Comparison of ENCODE assay signal across 8 mouse cellular contexts in genomic region chr4:34615303-34615702, GRCm38 (mm10). TPM values are rescaled to one million over a fixed set of nuclear protein-coding genes. Genes with fewer than 3 reads are reported as not detected.
DNase-seq lines count a peak whose midpoint lies in the region; ATAC-seq and TF ChIP-seq lines count a peak whose summit lies in the region.

No protein-coding gene starts in this region.

- no peaks in the 10 kb centered on the region for H3K27me3 ChIP-seq in forebrain, embryonic 10.5 days (ENCODE audit: poor library complexity, severe bottlenecking)
- H3K27me3 ChIP-seq in intestine, embryonic 14.5 days (replicated peaks; ENCODE audit: control insufficient read depth, insufficient read depth, low read length), result no peaks in the 10 kb centered on the region
- H3K27me3 ChIP-seq in liver, adult 2 months (ENCODE audit: control insufficient read depth, insufficient read depth, low read length), result no peaks in the 10 kb centered on the region

- H3K9ac ChIP-seq in intestine, embryonic 14.5 days (ENCODE audit: low read length), result peak overlapping the region; percentile 65
- peak overlapping the region; percentile 45 for H3K9ac ChIP-seq in liver, adult 2 months (ENCODE audit: low read depth, low read length)

- intact Hi-C loops in gastrocnemius, postnatal 36 days (cut with DNase I), result loop anchor here (10.0 kb wide), 1 partner anchor 159 kb away; the partner anchor contains the start of gene Smim8

- no peak; the same call in 1 of the 2 replicates for ATAC-seq in intestine, embryonic 14.5 days (replicated peaks; ENCODE audit: low FRiP score, low TSS enrichment, low read depth)

- H3K36me3 ChIP-seq in forebrain, embryonic 10.5 days (replicated peaks), result peaks cover 12% of the 10 kb centered on the region
- H3K36me3 ChIP-seq in intestine, embryonic 14.5 days (ENCODE audit: control insufficient read depth, insufficient read depth, low read length), result 0 out of 2 replicates have a peak, but pooled peaks cover 8% of the 10 kb centered on the region
- no peaks in the 10 kb centered on the region for H3K36me3 ChIP-seq in liver, adult 2 months (ENCODE audit: control insufficient read depth, insufficient read depth, low read length)

- H3K4me3 ChIP-seq in forebrain, embryonic 10.5 days, result peak overlapping the region; percentile 82
- H3K4me3 ChIP-seq in intestine, embryonic 14.5 days (ENCODE audit: low read depth, low read length), result peak overlapping the region; percentile 78
- H3K4me3 ChIP-seq in liver, adult 2 months (ENCODE audit: insufficient read depth, low read depth, low read length), result peak overlapping the region; percentile 75

- WGBS in forebrain, embryonic 10.5 days, result 3% methylated on average over 13 of the region's 13 CpGs
- under 1% methylated on average over 13 of the region's 13 CpGs for WGBS in intestine, embryonic 14.5 days
- WGBS in liver, adult 2 months, result under 1% methylated on average over 13 of the region's 13 CpGs

- peaks cover 26% of the 10 kb centered on the region for H3K4me1 ChIP-seq in forebrain, embryonic 10.5 days
- H3K4me1 ChIP-seq in intestine, embryonic 14.5 days (replicated peaks; ENCODE audit: control insufficient read depth, insufficient read depth, low read length), result peaks cover 15% of the 10 kb centered on the region
- peaks cover 7% of the 10 kb centered on the region for H3K4me1 ChIP-seq in liver, adult 2 months (ENCODE audit: control insufficient read depth, insufficient read depth, low read length)

- no peaks in the 10 kb centered on the region for H3K9me3 ChIP-seq in forebrain, embryonic 10.5 days
- H3K9me3 ChIP-seq in intestine, embryonic 14.5 days (ENCODE audit: control insufficient read depth, low read length), result no peaks in the 10 kb centered on the region

- TF ChIP-seq POLR2A in liver, adult 2 months (IDR thresholded peaks at IDR 0.05; ENCODE audit: extremely low read depth, insufficient read depth, low read length), result no peak

- no peaks in the 10 kb centered on the region; the same call in 1 of the 2 replicates for H3K79me2 ChIP-seq in liver, adult 2 months (ENCODE audit: control insufficient read depth, insufficient read depth, low read length)

- H3K4me2 ChIP-seq in intestine, embryonic 14.5 days (ENCODE audit: low read length), result peak overlapping the region; percentile 82

- peak overlapping the region; percentile 94 for H3K27ac ChIP-seq in forebrain, embryonic 10.5 days
- peak overlapping the region; percentile 69; the same call in 1 of the 2 replicates for H3K27ac ChIP-seq in intestine, embryonic 14.5 days (ENCODE audit: low read depth)
- peak overlapping the region; percentile 30 for H3K27ac ChIP-seq in liver, adult 2 months (replicated peaks; ENCODE audit: insufficient read depth, low read depth, low read length)

- TF ChIP-seq CTCF in liver, adult 2 months (IDR thresholded peaks at IDR 0.05; ENCODE audit: low read depth, low read length), result no peak

- peak; percentile 17 for DNase-seq in layer of hippocampus, adult 11-12 months (ENCODE audit: low spot score)
- no peak for DNase-seq in layer of hippocampus, adult 8-10 months (ENCODE audit: low spot score in 2 of 2)
- peak; percentile 8 for DNase-seq in T-cell, adult 2 months (ENCODE audit: low spot score)
- no peak for DNase-seq in forebrain, embryonic 10.5 days (ENCODE audit: extremely low spot score, low spot score)
- peak; percentile 60 for DNase-seq in intestine, embryonic 14.5 days (ENCODE audit: low spot score)
- peak; percentile 43 for DNase-seq in liver, adult 2 months (ENCODE audit: extremely low read depth, low read depth, low spot score)
- DNase-seq in neural tube, embryonic 10.5 days (ENCODE audit: extremely low spot score, low spot score), result peak; percentile 28
- no peak for DNase-seq in gastrocnemius, postnatal 36 days

RNA-seq across cellular contexts. Expression of gene Rars2, which starts 0.5 kb away (rescaled TPM):
- 10 to 100 TPM; 22.2 to 35.8 (median 28.1) TPM for total RNA-seq in layer of hippocampus, adult 8-10 months (2022)
- 78.5 and 79.8 TPM in 2 replicates for polyA plus RNA-seq in forebrain, embryonic 10.5 days (2016; fragmentation: Nextera tagmentation; extraction: Ambion mirVana)
- polyA plus RNA-seq in intestine, embryonic 14.5 days (2014; fragmentation: Nextera tagmentation; extraction: Ambion mirVana), result 62.2 and 73.8 TPM in 2 replicates
- 12.2 and 14.4 TPM in 2 replicates for total RNA-seq in liver, adult 2 months (2014; rRNA removed)
- 5.8 and 6.1 TPM in 2 replicates for polyA plus RNA-seq in liver, adult 2 months (2012; rRNA removed)
- 10 to 100 TPM; 15.2 to 18.2 TPM for total RNA-seq in gastrocnemius, postnatal 36 days (2021)

RNA-seq across cellular contexts. Expression of gene Orc3, which starts 0.6 kb away (rescaled TPM):
- total RNA-seq in layer of hippocampus, adult 8-10 months (2022), result 10 to 100 TPM; 53.1 to 61.6 (median 58.3) TPM
- 108 and 119 TPM in 2 replicates for polyA plus RNA-seq in forebrain, embryonic 10.5 days (2016; fragmentation: Nextera tagmentation; extraction: Ambion mirVana)
- 89.3 and 93.9 TPM in 2 replicates for polyA plus RNA-seq in intestine, embryonic 14.5 days (2014; fragmentation: Nextera tagmentation; extraction: Ambion mirVana)
- 29.9 and 35.9 TPM in 2 replicates for total RNA-seq in liver, adult 2 months (2014; rRNA removed)
- polyA plus RNA-seq in liver, adult 2 months (2012; rRNA removed), result 6.7 and 11.2 TPM in 2 replicates
- total RNA-seq in gastrocnemius, postnatal 36 days (2021), result 10 to 100 TPM; 32.7 to 36.2 TPM

Comparison
In these comparisons a context has a peak if more than half of its experiments do, and no peak if none do; other contexts are left out.
1. DNase-seq: peak in layer of hippocampus, adult 11-12 months (single experiment), T-cell, adult 2 months (single experiment), intestine, embryonic 14.5 days (single experiment), liver, adult 2 months (single experiment) and neural tube, embryonic 10.5 days (single experiment); none in layer of hippocampus, adult 8-10 months (0 of 2), forebrain, embryonic 10.5 days (single experiment) and gastrocnemius, postnatal 36 days (0 of 2).
2. H3K27ac ChIP-seq: peak in every context shown above with its lines; median percentile 94 in forebrain, embryonic 10.5 days; 69 in intestine, embryonic 14.5 days; 30 in liver, adult 2 months.
3. Peak in every context shown above with its lines, with median percentiles within 50 percentile points of each other: H3K4me3 ChIP-seq.